Mouse (Mus musculus) heart, embryonic 15.5 days (tissue): ENCODE results near the gene Pkp1. TPM values are rescaled to one million over a fixed set of nuclear protein-coding genes. Genes with fewer than 3 reads are reported as not detected.

Source experiments
- ATAC-seq: fragments of 200-750 bp; cut with Nextera tagmentation; replicated peaks from 2 replicates; pipeline ENCODE4 v1.8.0; 2017; ENCODE audit warnings: low read depth, moderate TSS enrichment; ENCODE audit not compliant: insufficient number of reproducible peaks, insufficient read depth, low FRiP score
- H3K27ac ChIP-seq: fragments of 300-500 bp; sonication (generic); 2 replicates; pipeline ENCODE4 v1.5.1; 2015; ENCODE audit warnings: mild to moderate bottlenecking, inconsistent platforms
- H3K27me3 ChIP-seq: fragments of 300-500 bp; sonication (generic); 2 replicates; pipeline ENCODE4 v1.6.1; 2015; ENCODE audit warnings: inconsistent platforms
- H3K36me3 ChIP-seq: fragments of 300-500 bp; sonication (generic); 2 replicates; pipeline ENCODE4 v1.6.1; 2015; ENCODE audit warnings: mild to moderate bottlenecking, inconsistent platforms
- H3K4me1 ChIP-seq: fragments of 300-500 bp; sonication (generic); replicated peaks from 2 replicates; pipeline ENCODE4 v1.6.1; 2015; ENCODE audit warnings: inconsistent platforms
- H3K4me2 ChIP-seq: fragments of 300-500 bp; sonication (generic); 2 replicates; pipeline ENCODE4 v1.6.1; 2015; ENCODE audit warnings: inconsistent platforms, mild to moderate bottlenecking, moderate library complexity
- H3K4me3 ChIP-seq: fragments of 300-500 bp; sonication (generic); 2 replicates; pipeline ENCODE4 v1.5.1; 2015; ENCODE audit warnings: mild to moderate bottlenecking, inconsistent platforms
- H3K9ac ChIP-seq: fragments of 300-500 bp; sonication (generic); 2 replicates; pipeline ENCODE4 v1.6.1; 2015; ENCODE audit warnings: mild to moderate bottlenecking, inconsistent platforms
- H3K9me3 ChIP-seq: fragments of 300-500 bp; sonication (generic); replicated peaks from 2 replicates; pipeline ENCODE4 v1.6.1; 2016; ENCODE audit warnings: inconsistent platforms
- WGBS: fragments of 180-500 bp; shearing (Covaris S2); methylation state at CpG from one replicate; pipeline ENCODE4 v1.1.7; 2015; ENCODE audit warnings: mixed read lengths; 5-methylcytosine and 5-hydroxymethylcytosine counted together
- polyA plus RNA-seq: library from polyadenylated mRNA; unstranded; fragments of >200 nt; fragmentation: Nextera tagmentation; extraction: Ambion mirVana; gene quantifications from 2 replicates; pipeline ENCODE4 v1.2.1, GENCODE M21; 2015

Gene Pkp1
- polyA plus RNA-seq, 1 experiment from 2014 or later, result 0.31 TPM

GRCm38 (mm10) chr1:135840675-135841395 is 78.2 kb downstream of the Pkp1 start:
- Histone ChIP-seq H3K9me3 (no peaks in the 10 kb centered on the region), H3K9ac (peak overlapping the region; percentile 54), H3K27ac (peak overlapping the region; percentile 90), H3K36me3 (peaks cover 5% of the 10 kb centered on the region; the same call in 1 of the 2 replicates), H3K27me3 (no peaks in the 10 kb centered on the region), H3K4me3 (peak overlapping the region; percentile 57), H3K4me2 (peak overlapping the region; percentile 58), H3K4me1 (peaks cover 55% of the 10 kb centered on the region)
- no peak for ATAC-seq
- WGBS, result 29% methylated on average over 15 of the region's 15 CpGs

- H3K27ac ChIP-seq, result peak overlapping the region; percentile 90
- peak overlapping the region; percentile 57 for H3K4me3 ChIP-seq
- no peaks in the 10 kb centered on the region for H3K9me3 ChIP-seq
- no peaks in the 10 kb centered on the region for H3K27me3 ChIP-seq
- peak overlapping the region; percentile 58 for H3K4me2 ChIP-seq
- 49% methylated on average over 6 of the region's 6 CpGs for WGBS
- H3K9ac ChIP-seq, result peak overlapping the region; percentile 72
- H3K4me1 ChIP-seq, result peaks cover 55% of the 10 kb centered on the region
- no peak for ATAC-seq
- H3K36me3 ChIP-seq, result no peaks in the 10 kb centered on the region; the same call in 1 of the 2 replicates
Observed at GRCm38 (mm10) chr1:135839065-135839464, 79.9 kb downstream of the Pkp1 start.

- ATAC-seq, result no peak
- Histone ChIP-seq H3K9me3 (no peaks in the 10 kb centered on the region), H3K27me3 (no peaks in the 10 kb centered on the region), H3K36me3 (no peaks in the 10 kb centered on the region; the same call in 1 of the 2 replicates), H3K27ac (peak overlapping the region; percentile 90), H3K4me3 (peak overlapping the region; percentile 57), H3K9ac (peak overlapping the region; percentile 72), H3K4me1 (peaks cover 55% of the 10 kb centered on the region), H3K4me2 (peak overlapping the region; percentile 58)
- 28% methylated on average over 4 of the region's 4 CpGs for WGBS
Observed at GRCm38 (mm10) chr1:135838626-135839025, 80.4 kb downstream of the Pkp1 start.

GRCm38 (mm10) chr1:135835716-135836483 is 83.1 kb downstream of the Pkp1 start, which contains the start of gene Tnnt2:
TSS of gene Tnnt2 (plus strand) at chr1:135836354.
- WGBS, result 28% methylated on average over 9 of the region's 9 CpGs
- peak within 1 kb of the TSS; percentile 57 for H3K4me3 ChIP-seq

GRCm38 (mm10) chr1:135834983-135835382 is 84.0 kb downstream of the Pkp1 start:
- peak overlapping the region; percentile 32 for H3K4me2 ChIP-seq
- H3K36me3 ChIP-seq, result no peaks in the 10 kb centered on the region
- no peaks in the 10 kb centered on the region for H3K27me3 ChIP-seq
- H3K9me3 ChIP-seq, result no peaks in the 10 kb centered on the region
- peaks cover 49% of the 10 kb centered on the region for H3K4me1 ChIP-seq
- ATAC-seq, result no peak
- no peak overlapping the region for H3K4me3 ChIP-seq
- H3K9ac ChIP-seq, result 0 out of 2 replicates have a peak overlapping the region, but pooled peaks have one; percentile 14
- H3K27ac ChIP-seq, result peak overlapping the region; percentile 90
- 51% methylated on average over 8 of the region's 8 CpGs for WGBS

More at GRCm38 (mm10) chr1:135835716-135836483, 83.1 kb downstream of the Pkp1 start, which contains the start of gene Tnnt2:
- Histone ChIP-seq H3K4me1 (peaks cover 46% of the 10 kb centered on the region), H3K9ac (peak within 1 kb of the TSS; percentile 72), H3K27me3 (no peaks in the 10 kb centered on the region), H3K27ac (peak within 1 kb of the TSS; percentile 90), H3K4me2 (peak within 1 kb of the TSS; percentile 58), H3K36me3 (no peaks in the 10 kb centered on the region), H3K9me3 (no peaks in the 10 kb centered on the region)
- peak; percentile 88 for ATAC-seq

- no peak overlapping the region for H3K4me3 ChIP-seq
- H3K27me3 ChIP-seq, result no peaks in the 10 kb centered on the region
- H3K4me2 ChIP-seq, result peak overlapping the region; percentile 16
- H3K9ac ChIP-seq, result no peak overlapping the region
- peaks cover 55% of the 10 kb centered on the region for H3K4me1 ChIP-seq
- H3K9me3 ChIP-seq, result no peaks in the 10 kb centered on the region
- peak overlapping the region; percentile 90 for H3K27ac ChIP-seq
- 17% methylated on average over 6 of the region's 6 CpGs for WGBS
- no peaks in the 10 kb centered on the region for H3K36me3 ChIP-seq
- ATAC-seq, result no peak
Observed at GRCm38 (mm10) chr1:135834206-135834859, 84.7 kb downstream of the Pkp1 start.

- no peaks in the 10 kb centered on the region for H3K36me3 ChIP-seq
- no peak overlapping the region for H3K9ac ChIP-seq
- H3K4me3 ChIP-seq, result no peak overlapping the region
- ATAC-seq, result 0 out of 2 replicates have a peak, but pooled peaks have one; percentile 11
- 0 out of 2 replicates have a peak, but pooled peaks cover 4% of the 10 kb centered on the region for H3K27me3 ChIP-seq
- H3K4me1 ChIP-seq, result peaks cover 39% of the 10 kb centered on the region
- no peaks in the 10 kb centered on the region for H3K9me3 ChIP-seq
- H3K4me2 ChIP-seq, result no peak overlapping the region
- 0% methylated on average over 1 of the region's 1 CpGs for WGBS
- no peak overlapping the region for H3K27ac ChIP-seq
Observed at GRCm38 (mm10) chr1:135828918-135829317, 90.1 kb downstream of the Pkp1 start.

- H3K9ac ChIP-seq, result no peak overlapping the region
- no peaks in the 10 kb centered on the region for H3K36me3 ChIP-seq
- H3K4me2 ChIP-seq, result no peak overlapping the region
- no peak overlapping the region for H3K4me3 ChIP-seq
- H3K27ac ChIP-seq, result no peak overlapping the region
- WGBS, result 89% methylated on average over 7 of the region's 7 CpGs
- peaks cover 36% of the 10 kb centered on the region for H3K27me3 ChIP-seq
- H3K4me1 ChIP-seq, result peaks cover 17% of the 10 kb centered on the region
- ATAC-seq, result no peak
- no peaks in the 10 kb centered on the region for H3K9me3 ChIP-seq
Observed at GRCm38 (mm10) chr1:135821780-135822179, 97.2 kb downstream of the Pkp1 start.

Other genes with a start within 250 kb of the Pkp1 start
- 149 and 169 TPM in 2 replicates for gene Csrp1, start 199.1 kb downstream of the Pkp1 start, polyA plus RNA-seq
- gene Phlda3, start 153.1 kb downstream of the Pkp1 start, polyA plus RNA-seq, result 70.5 and 85.0 TPM in 2 replicates
- gene Tnni1, start 139.8 kb downstream of the Pkp1 start, polyA plus RNA-seq, result 3,693 and 4,133 TPM in 2 replicates
- 3.2 and 5.8 TPM in 2 replicates for gene Lad1, start 100.6 kb downstream of the Pkp1 start, polyA plus RNA-seq
- gene Tnnt2, start 82.9 kb downstream of the Pkp1 start, polyA plus RNA-seq, result 7,410 and 9,283 TPM in 2 replicates
- gene Igfn1, start 87.1 kb upstream of the Pkp1 start, polyA plus RNA-seq, result not detected in 2 replicates
- 91.1 and 107 TPM in 2 replicates for gene Tmem9, start 88.9 kb upstream of the Pkp1 start, polyA plus RNA-seq
- not detected in 2 replicates for gene Ascl5, start 131.6 kb upstream of the Pkp1 start, polyA plus RNA-seq
- 0.29 and 0.56 TPM in 2 replicates for gene Cacna1s, start 133.5 kb upstream of the Pkp1 start, polyA plus RNA-seq
- 0.87 and 2.3 TPM in 2 replicates for gene Kif21b, start 212.2 kb upstream of the Pkp1 start, polyA plus RNA-seq